Mouse (Mus musculus) common myeloid progenitor, adult 5-6 weeks (primary cell): ENCODE results near the gene Sds. TPM values are rescaled to one million over a fixed set of nuclear protein-coding genes. Genes with fewer than 3 reads are reported as not detected.
"Not testable (repeated sequence)": the region's sequence is repeated elsewhere in the genome, so short reads cannot be mapped to it uniquely, and the experiment has no call there.

Experiments
- ATAC-seq: replicated peaks from 2 replicates; pipeline ENCODE4 v1.8.0; 2016; ENCODE audit warnings: low read depth, mild to moderate bottlenecking, moderate TSS enrichment, inconsistent platforms; ENCODE audit not compliant: poor library complexity, severe bottlenecking
- total RNA-seq: library from RNA; stranded (forward); fragments of 200-1000, 187-1606 nt; gene quantifications from 2 replicates; pipeline ENCODE4 v1.2.3, GENCODE M21; 2017

Sds gene
- total RNA-seq, 1 experiment from 2014 or later, result not detected

GRCm38 (mm10) chr5:120479538-120479937 lies 3.2 kb downstream of the Sds start:
- ATAC-seq, result no peak

GRCm38 (mm10) chr5:120481205-120481604 lies 4.9 kb downstream of the Sds start:
- ATAC-seq, result no peak

GRCm38 (mm10) chr5:120483399-120483798 lies 7.1 kb downstream of the Sds start:
- no peak for ATAC-seq

- ATAC-seq, result no peak
Measured at GRCm38 (mm10) chr5:120487844-120488243, 11.5 kb downstream of the Sds start.

- ATAC-seq, result no peak
Measured at GRCm38 (mm10) chr5:120490679-120491192, 14.4 kb downstream of the Sds start.

GRCm38 (mm10) chr5:120492437-120492836 lies 16.1 kb downstream of the Sds start:
- 0 out of 2 replicates have a peak, but pooled peaks have one; percentile 15 for ATAC-seq

GRCm38 (mm10) chr5:120493440-120493839 lies 17.1 kb downstream of the Sds start:
- no peak for ATAC-seq

GRCm38 (mm10) chr5:120493873-120494395 lies 17.6 kb downstream of the Sds start:
- no peak for ATAC-seq

- peak; percentile 50; the same call in 1 of the 2 replicates for ATAC-seq
Measured at GRCm38 (mm10) chr5:120495064-120495702, 18.9 kb downstream of the Sds start.

- ATAC-seq, result no peak
Measured at GRCm38 (mm10) chr5:120495703-120496226, 19.4 kb downstream of the Sds start.

- no peak for ATAC-seq
Measured at GRCm38 (mm10) chr5:120497071-120497470, 20.7 kb downstream of the Sds start.

- ATAC-seq, result no peak
Measured at GRCm38 (mm10) chr5:120499202-120499601, 22.9 kb downstream of the Sds start.

GRCm38 (mm10) chr5:120500609-120501008 lies 24.3 kb downstream of the Sds start:
- ATAC-seq, result not testable (repeated sequence)

GRCm38 (mm10) chr5:120502147-120502621 lies 25.9 kb downstream of the Sds start:
- no peak for ATAC-seq

GRCm38 (mm10) chr5:120502675-120503143 lies 26.4 kb downstream of the Sds start:
- ATAC-seq, result 0 out of 2 replicates have a peak, but pooled peaks have one; percentile 2

- peak; percentile 63 for ATAC-seq
Measured at GRCm38 (mm10) chr5:120503144-120503795, 26.9 kb downstream of the Sds start, which contains the start of gene Plbd2. TSS of gene Plbd2 (minus strand) at chr5:120503625.

GRCm38 (mm10) chr5:120505368-120505767 lies 29.0 kb downstream of the Sds start:
- ATAC-seq, result peak; percentile 81

- no peak for ATAC-seq
Measured at GRCm38 (mm10) chr5:120505781-120506180, 29.5 kb downstream of the Sds start.

GRCm38 (mm10) chr5:120506490-120506889 lies 30.2 kb downstream of the Sds start:
- no peak for ATAC-seq

- no peak for ATAC-seq
Measured at GRCm38 (mm10) chr5:120507311-120507710, 31.0 kb downstream of the Sds start.
